In the genomic region with DNA sequence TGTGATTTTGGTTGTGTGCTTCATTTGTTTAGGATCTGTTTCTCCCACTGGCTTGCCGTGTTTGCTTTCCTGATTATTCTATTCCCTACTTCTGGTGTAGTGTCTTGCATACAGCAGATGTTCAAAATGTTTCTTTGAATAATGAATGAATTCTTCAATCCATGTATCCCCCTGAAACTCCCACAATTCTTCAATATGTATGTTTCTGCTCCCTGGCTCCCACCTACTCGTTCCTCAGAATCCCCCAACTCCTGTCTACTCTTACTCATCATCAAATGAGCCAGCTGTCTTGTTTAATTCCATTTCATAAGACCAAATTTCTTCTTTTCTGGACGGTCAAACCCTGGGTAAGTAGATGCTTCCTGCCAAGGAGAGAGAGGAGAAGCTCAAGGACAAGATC, we compare ENCODE assay signal across 20 mouse cellular contexts. TPM values are rescaled to one million over a fixed set of nuclear protein-coding genes. Genes with fewer than 3 reads are reported as not detected.
DNase-seq lines count a peak whose midpoint lies in the region; ATAC-seq and TF ChIP-seq lines count a peak whose summit lies in the region.
"Had no signal": no experiment of that assay in that cellular context is flagged by ENCODE, and none has a peak within 500 bp of the region (broad histone marks: within the 10 kb centered on the region; RNA-seq: fewer than 3 reads in every experiment).

No protein-coding gene starts in this region.

- no peaks in the 10 kb centered on the region for H3K9me3 ChIP-seq in midbrain, embryonic 15.5 days
- H3K9me3 ChIP-seq in midbrain, embryonic 10.5 days (replicated peaks) = no peaks in the 10 kb centered on the region
- H3K9me3 ChIP-seq in liver, embryonic 12.5 days (replicated peaks) = no peaks in the 10 kb centered on the region
- H3K9me3 ChIP-seq: embryonic facial prominence, embryonic 13.5 days; forebrain, embryonic 12.5 days; heart, embryonic 10.5 days; hindbrain, embryonic 15.5 days had no signal

- TF ChIP-seq CTCF in layer of hippocampus, adult 2 months (conservative IDR thresholded peaks at IDR 0.05) = no peak

- no peak overlapping the region for H3K4me3 ChIP-seq in layer of hippocampus, adult 2 months
- H3K4me3 ChIP-seq in midbrain, embryonic 15.5 days = no peak overlapping the region
- H3K4me3 ChIP-seq in midbrain, embryonic 10.5 days = no peak overlapping the region
- no peak overlapping the region for H3K4me3 ChIP-seq in liver, embryonic 12.5 days
- H3K4me3 ChIP-seq: embryonic facial prominence, embryonic 13.5 days; forebrain, embryonic 12.5 days; heart, embryonic 10.5 days; hindbrain, embryonic 15.5 days had no signal

- no peak for DNase-seq in frontal cortex, postnatal 14 days (ENCODE audit: low spot score in 2 of 2)
- peak in 1 of 2 experiments; percentile 29 for DNase-seq in layer of hippocampus, adult 2 months (ENCODE audit: low spot score in 2 of 2)
- DNase-seq in layer of hippocampus, postnatal 36 days = no peak
- no peak for DNase-seq in midbrain, embryonic 10.5 days (ENCODE audit: low spot score)
- DNase-seq: adrenal gland, postnatal 10 days; cerebellum, adult 18-20 months; cerebellum, adult 9-11 months; cerebellum, postnatal 36 days; gastrocnemius, postnatal 36 days; heart, postnatal 10 days had no signal

- H3K27me3 ChIP-seq in midbrain, embryonic 15.5 days (replicated peaks) = no peaks in the 10 kb centered on the region
- H3K27me3 ChIP-seq in midbrain, embryonic 10.5 days (ENCODE audit: low read depth, poor library complexity, severe bottlenecking) = no peaks in the 10 kb centered on the region
- H3K27me3 ChIP-seq in liver, embryonic 12.5 days (replicated peaks) = no peaks in the 10 kb centered on the region
- H3K27me3 ChIP-seq: forebrain, embryonic 12.5 days; hindbrain, embryonic 15.5 days had no signal

- no peaks in the 10 kb centered on the region for H3K36me3 ChIP-seq in midbrain, embryonic 15.5 days (replicated peaks)
- H3K36me3 ChIP-seq in midbrain, embryonic 10.5 days = no peaks in the 10 kb centered on the region
- no peaks in the 10 kb centered on the region for H3K36me3 ChIP-seq in liver, embryonic 12.5 days
- H3K36me3 ChIP-seq: embryonic facial prominence, embryonic 13.5 days; forebrain, embryonic 12.5 days; heart, embryonic 10.5 days; hindbrain, embryonic 15.5 days had no signal

- peak overlapping the region; percentile 21; the same call in 1 of the 2 replicates for H3K4me2 ChIP-seq in midbrain, embryonic 15.5 days
- H3K4me2 ChIP-seq in liver, embryonic 12.5 days = no peak overlapping the region
- H3K4me2 ChIP-seq: embryonic facial prominence, embryonic 13.5 days; forebrain, embryonic 12.5 days; hindbrain, embryonic 15.5 days had no signal

- WGBS in midbrain, embryonic 15.5 days = 48% methylated on average over 3 of the region's 3 CpGs
- 82% methylated on average over 3 of the region's 3 CpGs for WGBS in midbrain, embryonic 10.5 days
- 32% methylated on average over 3 of the region's 3 CpGs for WGBS in liver, embryonic 12.5 days (ENCODE audit: insufficient replicate concordance)

- H3K9ac ChIP-seq in midbrain, embryonic 15.5 days = no peak overlapping the region
- H3K9ac ChIP-seq in liver, embryonic 12.5 days = no peak overlapping the region
- H3K9ac ChIP-seq: forebrain, embryonic 12.5 days; hindbrain, embryonic 15.5 days had no signal

- H3K27ac ChIP-seq in layer of hippocampus, adult 2 months = peak overlapping the region; percentile 36
- peak overlapping the region; percentile 57; the same call in 1 of the 2 replicates for H3K27ac ChIP-seq in midbrain, embryonic 15.5 days
- no peak overlapping the region for H3K27ac ChIP-seq in midbrain, embryonic 10.5 days (replicated peaks)
- H3K27ac ChIP-seq in liver, embryonic 12.5 days = no peak overlapping the region
- H3K27ac ChIP-seq: embryonic facial prominence, embryonic 13.5 days; forebrain, embryonic 12.5 days; heart, embryonic 10.5 days; hindbrain, embryonic 15.5 days had no signal

- peak; percentile 17 for ATAC-seq in frontal cortex, adult (ENCODE audit: low TSS enrichment)
- ATAC-seq in midbrain, embryonic 15.5 days (replicated peaks) = no peak
- ATAC-seq in liver, embryonic 12.5 days = no peak

- H3K4me1 ChIP-seq in midbrain, embryonic 15.5 days = peaks cover 41% of the 10 kb centered on the region
- peaks cover 24% of the 10 kb centered on the region for H3K4me1 ChIP-seq in midbrain, embryonic 10.5 days
- H3K4me1 ChIP-seq in liver, embryonic 12.5 days = peaks cover 7% of the 10 kb centered on the region; the same call in 1 of the 2 replicates

RNA-seq across cellular contexts. Expression of a gene that starts 12.2 kb away (rescaled TPM):
- 100 to 1,000 TPM; 153 to 157 TPM for total RNA-seq in layer of hippocampus, adult 2 months (2021)
- total RNA-seq in layer of hippocampus, postnatal 36 days (2021) = 100 to 1,000 TPM; 151 to 152 TPM
- polyA plus RNA-seq in midbrain, embryonic 15.5 days (2015; fragmentation: Nextera tagmentation; extraction: Ambion mirVana) = 16.8 and 18.3 TPM in 2 replicates
- 4.1 and 5.7 TPM in 2 replicates for polyA plus RNA-seq in midbrain, embryonic 10.5 days (2016; fragmentation: Nextera tagmentation; extraction: Ambion mirVana)
- 1.0 and 2.0 TPM in 2 replicates for polyA plus RNA-seq in liver, embryonic 12.5 days (2016; fragmentation: Nextera tagmentation; extraction: Ambion mirVana)

RNA-seq across cellular contexts. Expression of a gene that starts 12.5 kb away (rescaled TPM):
- total RNA-seq in layer of hippocampus, adult 2 months (2021) = 1 to 10 TPM; 7.7 to 8.3 TPM
- 10 to 100 TPM in 1 of 2 experiments, 1 to 10 TPM in 1; 8.2 to 10.1 TPM for total RNA-seq in layer of hippocampus, postnatal 36 days (2021)
- 3.3 and 3.5 TPM in 2 replicates for polyA plus RNA-seq in midbrain, embryonic 15.5 days (2015; fragmentation: Nextera tagmentation; extraction: Ambion mirVana)
- 1.6 and 2.2 TPM in 2 replicates for polyA plus RNA-seq in midbrain, embryonic 10.5 days (2016; fragmentation: Nextera tagmentation; extraction: Ambion mirVana)
- 0.51 and 0.61 TPM in 2 replicates for polyA plus RNA-seq in liver, embryonic 12.5 days (2016; fragmentation: Nextera tagmentation; extraction: Ambion mirVana)
- total RNA-seq: gastrocnemius, postnatal 36 days; hematopoietic stem cell, adult 5-6 weeks; MEL had no signal
- polyA plus RNA-seq: C2C12 had no signal

RNA-seq across cellular contexts. Expression of a gene that starts 40.0 kb away (rescaled TPM):
- total RNA-seq in layer of hippocampus, adult 2 months (2021) = 1 to 10 TPM; 4.5 to 6.1 TPM
- total RNA-seq in layer of hippocampus, postnatal 36 days (2021) = 1 to 10 TPM; 3.1 to 6.5 TPM
- 13.8 and 15.5 TPM in 2 replicates for polyA plus RNA-seq in midbrain, embryonic 15.5 days (2015; fragmentation: Nextera tagmentation; extraction: Ambion mirVana)
- polyA plus RNA-seq in midbrain, embryonic 10.5 days (2016; fragmentation: Nextera tagmentation; extraction: Ambion mirVana) = 3.4 and 4.2 TPM in 2 replicates
- not detected in 2 replicates for polyA plus RNA-seq in liver, embryonic 12.5 days (2016; fragmentation: Nextera tagmentation; extraction: Ambion mirVana)
- total RNA-seq: hematopoietic stem cell, adult 5-6 weeks; MEL had no signal

RNA-seq across cellular contexts. Expression of a gene that starts 54.2 kb away (rescaled TPM):
- total RNA-seq in layer of hippocampus, adult 2 months (2021) = 10 to 100 TPM; 31.4 to 31.8 TPM
- total RNA-seq in layer of hippocampus, postnatal 36 days (2021) = 10 to 100 TPM; 29.9 to 32.4 TPM
- 6.3 and 8.9 TPM in 2 replicates for polyA plus RNA-seq in midbrain, embryonic 15.5 days (2015; fragmentation: Nextera tagmentation; extraction: Ambion mirVana)
- polyA plus RNA-seq in midbrain, embryonic 10.5 days (2016; fragmentation: Nextera tagmentation; extraction: Ambion mirVana) = 7.3 and 9.2 TPM in 2 replicates
- polyA plus RNA-seq in liver, embryonic 12.5 days (2016; fragmentation: Nextera tagmentation; extraction: Ambion mirVana) = 0.57 and 0.98 TPM in 2 replicates

Comparison
In these comparisons a context has a peak if more than half of its experiments do, and no peak if none do; other contexts are left out.
1. H3K27ac ChIP-seq: peak in layer of hippocampus, adult 2 months (single experiment) and midbrain, embryonic 15.5 days (single experiment); none in midbrain, embryonic 10.5 days (single experiment) and liver, embryonic 12.5 days (single experiment).